Mouse (Mus musculus) WW6 (cell line): Measurements from ENCODE around the gene Agbl4.

ENCODE experiments used
- DNase-seq: peaks from one replicate; pipeline ENCODE4 v3.0.0-alpha.2; 2013; ENCODE audit warnings: low read depth, low spot score

The Agbl4 gene

DNA sequence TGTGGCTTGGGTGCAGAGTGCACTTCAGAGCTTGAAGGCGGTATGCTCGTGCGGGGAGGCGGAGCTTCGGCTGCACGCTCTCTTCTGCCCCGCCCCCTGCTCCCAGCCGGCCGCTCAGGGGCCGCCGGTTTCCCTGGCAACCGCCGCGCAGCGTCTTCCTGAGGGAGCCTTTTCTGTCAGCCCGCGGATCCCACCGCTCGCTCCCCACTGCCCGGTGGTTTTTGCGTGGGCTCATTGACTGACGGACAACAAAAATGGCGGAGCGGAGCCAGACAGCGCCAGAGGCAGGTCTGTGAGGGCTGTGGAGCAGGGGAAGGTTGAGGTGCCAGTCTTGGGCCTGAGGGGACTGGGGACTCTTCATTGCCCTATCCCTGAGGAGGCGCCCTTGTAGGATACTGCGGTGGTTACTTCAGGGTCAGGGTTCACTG lies at the start of gene Agbl4:
Gene Agbl4 (plus strand): TSS at position 44 of the 428 bp plus-strand sequence.
- DNase-seq = peak; percentile 65

DNA sequence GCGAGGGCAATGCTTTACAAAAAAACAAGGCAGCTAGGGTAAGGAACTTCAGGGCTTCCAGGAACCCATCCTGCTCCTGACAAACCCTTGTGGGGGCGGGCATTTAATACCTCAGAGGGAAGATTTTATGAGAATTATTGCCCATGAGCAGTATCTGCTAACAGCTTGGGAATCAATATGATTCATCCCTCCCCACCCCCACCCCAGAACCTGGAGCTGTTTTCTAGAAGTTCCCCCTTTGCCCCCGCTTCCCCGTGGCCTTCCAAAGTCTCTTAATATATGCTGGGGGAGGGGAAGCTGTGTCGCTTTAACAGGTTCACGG lies 46.6 kb upstream of the Agbl4 start:
- no peak for DNase-seq

DNA sequence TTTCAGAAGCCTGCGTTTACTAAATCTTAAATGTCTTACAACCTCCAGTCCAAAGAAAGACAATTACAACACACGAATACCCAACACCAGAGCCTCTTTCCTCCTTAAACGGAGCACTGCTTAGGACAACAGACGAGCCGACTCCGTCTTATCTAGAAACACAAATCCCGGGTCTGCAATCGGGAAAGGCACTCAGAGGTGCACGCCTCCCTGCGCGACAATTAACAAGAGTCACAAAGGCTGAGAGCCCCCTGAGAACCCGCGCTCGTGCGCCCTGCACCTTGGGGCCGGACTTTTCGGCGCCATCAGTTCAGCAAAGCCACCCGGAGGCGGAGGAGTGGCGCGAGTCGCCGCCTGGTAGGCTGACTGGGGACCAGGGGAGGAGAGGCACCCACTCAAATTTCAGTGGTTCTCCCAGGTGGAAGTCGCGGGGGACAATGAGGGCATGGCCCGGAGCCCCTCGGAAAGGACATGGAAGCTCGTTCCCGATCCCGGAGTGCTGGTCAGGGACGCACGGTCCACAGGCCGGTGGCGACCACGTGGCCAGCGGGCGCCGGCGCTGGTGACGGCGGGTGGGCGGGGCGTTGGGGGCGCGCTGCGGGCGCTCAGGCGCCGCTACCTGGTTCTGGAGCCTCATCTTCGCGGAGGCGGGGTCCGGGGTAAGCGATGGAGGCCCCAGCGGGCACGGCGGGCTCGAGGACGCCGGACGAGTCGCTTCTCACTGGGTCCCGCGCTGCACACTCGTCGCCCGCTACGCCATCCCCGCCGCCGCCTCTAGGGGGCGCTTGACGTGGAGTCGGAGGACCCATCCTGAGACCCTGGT lies 46.1 kb upstream of the Agbl4 start, which contains the start of gene Elavl4:
Gene Elavl4 (minus strand): TSS at position 732 of the 823 bp plus-strand sequence.
- DNase-seq = peak; percentile 50

DNA sequence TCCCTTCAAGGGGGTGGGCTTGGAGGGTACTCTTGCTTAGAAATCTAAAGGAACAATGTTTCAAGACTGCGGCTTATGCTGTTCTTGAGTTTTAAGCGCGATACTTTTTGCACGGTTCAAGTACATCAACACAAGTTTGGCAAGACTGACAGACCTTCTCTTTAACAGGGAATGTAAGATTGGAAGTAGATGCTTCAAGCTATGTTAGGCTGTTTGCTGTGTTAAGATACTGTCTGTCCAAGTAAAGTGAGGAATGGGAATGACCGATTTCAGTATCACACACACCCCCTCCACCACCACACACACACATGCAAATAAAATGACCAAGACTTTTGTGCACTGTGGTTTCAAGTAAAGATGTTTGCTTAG lies 45.5 kb upstream of the Agbl4 start:
- no peak for DNase-seq

DNA sequence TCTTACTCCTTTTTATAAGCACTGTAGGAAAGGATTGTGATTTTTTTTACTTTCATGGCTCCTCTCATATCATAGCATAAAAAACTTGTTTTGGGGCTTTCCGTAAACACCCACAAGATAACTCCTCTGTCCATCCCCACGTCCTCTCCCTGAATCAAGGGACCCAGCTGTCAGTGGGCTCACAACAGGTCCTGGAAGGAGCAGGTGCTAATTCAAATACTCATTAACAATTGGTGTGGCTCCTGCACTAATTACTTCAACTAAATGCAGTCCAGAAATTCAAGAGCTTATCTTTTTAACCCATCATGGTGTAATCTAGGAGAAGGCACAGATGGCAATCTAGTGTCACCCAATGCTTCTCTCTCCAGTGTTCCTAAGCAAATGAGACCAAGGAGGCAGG lies 36.9 kb upstream of the Agbl4 start:
- DNase-seq = no peak

DNA sequence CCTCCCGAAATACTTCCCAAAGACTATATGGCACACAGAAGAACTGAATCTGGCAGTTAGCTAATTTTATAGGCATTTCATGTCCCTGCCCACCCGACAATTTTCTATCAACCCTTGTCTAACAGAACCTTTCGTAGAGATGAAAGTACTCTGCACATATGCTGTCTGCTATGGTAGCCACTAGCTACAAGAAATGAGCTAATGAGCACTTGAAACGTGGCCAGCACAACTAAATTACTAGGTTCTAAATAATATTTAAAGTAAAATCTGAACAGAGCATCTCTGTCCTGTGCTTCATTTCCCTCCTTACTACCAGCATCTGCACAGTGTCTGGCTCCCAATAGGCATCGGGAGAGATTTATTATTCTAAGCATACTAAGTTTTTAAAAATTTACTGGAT lies 1.2 kb upstream of the Agbl4 start:
- DNase-seq = no peak

DNA sequence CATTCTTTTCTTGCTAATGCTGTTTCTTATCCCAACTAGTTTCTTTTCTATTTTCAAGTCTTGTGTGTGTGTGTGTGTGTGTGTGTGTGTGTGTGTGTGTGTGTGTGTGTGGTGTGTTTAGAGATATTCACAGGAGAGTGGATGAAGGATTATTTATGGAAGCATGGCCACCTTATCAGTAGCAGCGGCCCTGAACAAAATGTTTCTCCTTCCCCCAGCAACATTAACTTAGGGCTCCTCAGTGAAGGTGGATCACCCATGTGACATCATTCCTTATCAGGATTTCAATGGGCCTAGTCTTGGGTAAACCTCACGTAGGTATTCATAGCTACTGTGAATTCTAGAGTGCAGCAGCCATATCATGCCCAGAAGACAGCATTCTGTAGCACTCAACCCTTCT lies 22.8 kb downstream of the Agbl4 start:
- DNase-seq = no peak

DNA sequence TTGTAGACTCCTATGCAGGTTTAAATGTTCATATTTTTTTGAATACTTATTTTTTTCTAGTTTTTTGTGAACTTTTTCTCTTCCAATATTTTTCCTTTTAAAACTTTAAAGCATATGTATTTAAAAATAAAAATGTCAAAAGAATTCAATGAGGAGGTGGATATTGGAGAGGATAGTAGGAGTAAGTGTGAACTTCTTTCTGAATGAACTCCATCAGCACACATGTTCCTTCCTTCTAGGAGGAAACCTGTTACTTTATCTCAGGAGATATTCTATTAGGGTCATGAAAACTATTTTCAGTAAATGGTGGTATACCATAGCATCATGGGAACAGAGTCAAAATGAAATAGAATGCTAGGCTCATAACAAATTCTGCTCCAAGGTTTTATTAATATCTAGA lies 30.2 kb downstream of the Agbl4 start:
- no peak for DNase-seq

DNA sequence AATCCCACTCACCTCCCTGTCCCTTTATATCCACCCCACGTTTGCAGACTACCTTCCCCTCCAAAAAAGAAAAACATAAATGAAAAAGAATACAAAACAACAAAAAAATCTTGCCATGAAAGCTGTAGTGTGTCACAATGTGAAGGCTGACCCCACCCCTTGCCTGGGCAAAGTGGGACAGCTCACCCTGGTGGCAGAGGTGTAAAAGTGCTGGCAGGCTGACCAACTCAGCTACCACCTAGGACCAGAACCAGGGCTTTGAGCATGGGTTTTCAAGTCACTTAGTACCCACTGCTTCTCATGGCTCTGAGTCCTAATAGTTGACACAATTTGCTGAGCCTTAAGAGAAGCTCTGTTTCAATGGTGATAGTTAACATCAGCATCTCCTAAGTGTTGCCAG lies 96.9 kb downstream of the Agbl4 start:
- no peak for DNase-seq

DNA sequence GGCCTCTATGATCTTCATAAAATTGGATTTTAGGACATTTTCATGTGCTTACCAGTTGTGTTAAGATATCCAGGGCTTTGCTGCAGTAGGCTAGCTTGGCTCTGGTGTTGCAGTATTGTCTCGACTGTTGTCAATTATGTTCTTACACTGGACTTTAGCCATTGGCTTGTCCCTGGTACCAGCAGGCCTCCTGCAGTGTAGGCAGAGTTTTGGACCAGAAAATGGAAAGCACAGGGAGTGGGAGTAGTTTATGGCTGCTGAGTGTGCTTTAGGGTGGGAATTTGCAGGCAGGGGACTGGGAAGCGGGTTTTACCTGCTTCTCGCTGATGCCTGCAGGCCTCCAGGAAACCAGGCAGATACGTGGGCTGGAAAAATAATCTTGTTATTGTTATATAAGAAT lies 132.3 kb downstream of the Agbl4 start:
- DNase-seq = no peak

DNA sequence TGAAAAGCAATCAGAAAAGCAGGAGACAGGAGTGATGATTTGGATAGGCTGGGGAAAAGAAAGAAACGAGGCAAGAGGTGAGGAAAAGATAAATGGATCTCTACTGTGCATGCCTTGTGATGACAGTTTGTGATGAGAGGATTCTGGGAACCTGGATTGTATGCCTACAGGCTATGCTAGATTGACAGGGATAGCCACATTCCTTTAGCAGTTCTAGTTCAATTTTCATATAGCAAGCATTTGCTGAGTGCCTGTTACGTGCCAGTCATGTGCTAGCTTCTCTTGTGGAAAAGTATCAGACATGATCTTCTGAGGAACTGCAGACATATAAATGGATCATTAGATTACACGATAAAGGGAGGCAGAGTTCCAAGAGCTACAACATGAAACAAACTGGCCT lies 151.8 kb downstream of the Agbl4 start:
- no peak for DNase-seq

DNA sequence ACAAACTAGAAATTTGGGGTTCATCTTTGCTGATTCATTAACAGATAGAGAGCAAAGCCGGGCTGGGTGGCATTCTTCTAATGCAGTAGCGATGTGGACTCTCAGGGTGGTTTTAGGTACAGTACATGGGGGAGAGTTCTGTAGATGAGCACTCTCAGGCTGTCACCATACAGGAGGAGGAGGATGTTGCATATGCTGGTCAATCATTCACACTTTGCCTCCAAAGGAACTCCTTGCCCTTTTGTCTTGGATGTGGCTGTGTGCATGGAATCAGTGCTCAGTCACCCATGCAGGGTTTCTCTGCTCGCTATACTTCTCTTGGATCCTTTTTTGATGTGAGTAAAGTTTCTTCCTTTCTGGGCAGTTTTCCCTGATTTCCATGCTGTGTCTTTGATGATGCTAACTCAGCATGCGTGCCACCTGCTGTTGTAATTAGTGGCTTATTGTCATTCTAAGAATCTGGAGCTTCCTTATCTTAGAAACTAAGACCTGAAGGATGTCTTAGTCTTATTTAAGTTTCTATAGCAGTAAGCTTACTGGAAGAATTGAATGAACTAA lies 200.3 kb downstream of the Agbl4 start:
- DNase-seq = peak; percentile 4

DNA sequence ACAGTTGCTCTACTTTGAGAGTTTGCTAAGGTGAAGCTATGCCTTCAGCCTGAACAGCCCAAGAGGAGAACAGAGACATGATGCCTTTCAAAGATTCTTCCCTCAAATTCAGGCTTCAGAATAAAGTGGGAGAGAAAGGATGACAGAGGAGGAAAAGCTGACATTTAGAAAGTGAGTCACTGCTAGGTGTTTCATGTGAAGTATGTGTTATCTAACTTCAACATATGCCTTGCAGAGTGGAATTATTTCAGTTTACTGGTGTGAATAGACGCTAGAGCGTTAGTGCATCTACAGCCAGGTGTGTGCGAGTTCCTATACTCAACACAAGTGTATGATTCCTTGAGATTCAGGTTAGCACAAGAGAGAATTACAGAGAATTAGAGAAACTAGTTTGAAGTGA lies 244.0 kb downstream of the Agbl4 start:
- DNase-seq = no peak

DNA sequence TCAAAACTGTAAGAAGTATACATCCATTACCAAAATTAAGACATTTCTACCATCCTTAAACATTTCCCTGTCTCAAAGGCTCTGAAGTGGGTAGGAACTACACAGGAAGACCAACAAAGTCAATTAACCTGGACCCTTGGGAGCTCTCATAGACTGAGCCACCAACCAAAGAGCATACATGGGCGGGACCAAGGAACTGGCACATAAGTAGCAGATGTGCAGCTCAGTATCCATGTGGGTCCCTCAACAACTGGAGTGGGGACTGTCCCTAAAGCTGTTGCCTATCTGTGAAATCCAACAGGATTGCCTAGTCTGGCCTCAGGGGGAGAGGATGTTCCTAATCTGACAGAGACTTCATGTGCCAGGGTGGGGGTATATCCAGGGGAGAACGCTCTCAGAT lies 265.5 kb downstream of the Agbl4 start:
- no peak for DNase-seq

DNA sequence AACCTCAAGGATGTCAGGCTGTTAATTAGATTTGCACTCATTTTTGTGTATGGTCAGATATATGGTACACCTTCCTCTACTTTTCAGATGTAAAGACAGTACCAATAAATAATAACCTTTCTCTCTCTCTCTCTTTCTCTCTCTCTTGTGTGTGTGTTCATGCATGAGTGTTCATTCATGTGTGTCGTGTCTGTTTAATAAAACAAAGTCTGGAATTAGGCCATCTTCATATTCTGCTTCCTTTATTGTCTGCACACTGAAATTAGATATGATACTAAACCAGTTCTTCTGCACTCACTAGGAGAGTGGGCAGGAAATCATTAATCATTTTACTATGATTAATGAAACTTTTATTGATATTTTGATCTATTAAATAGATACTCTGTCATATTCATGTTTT lies 276.7 kb downstream of the Agbl4 start:
- DNase-seq = no peak

DNA sequence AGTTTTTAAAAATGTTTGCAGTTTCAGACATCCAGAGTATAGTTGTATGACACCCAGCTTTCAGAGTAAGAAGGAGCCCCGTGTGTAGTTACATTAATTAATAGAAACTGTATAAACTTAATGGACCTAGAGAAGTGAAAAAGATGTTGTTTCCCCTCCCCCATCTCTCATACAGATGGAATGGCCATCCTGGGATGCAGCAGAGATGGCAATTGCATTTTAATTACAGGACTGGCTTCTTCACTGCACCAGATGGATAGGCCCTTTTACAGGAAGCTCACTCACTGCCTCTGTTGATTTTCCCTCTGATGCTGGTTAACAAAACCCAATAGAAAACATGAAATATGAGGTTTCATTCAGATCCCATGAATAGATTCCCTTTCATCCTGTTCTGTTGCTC lies 337.7 kb downstream of the Agbl4 start:
- DNase-seq = no peak

DNA sequence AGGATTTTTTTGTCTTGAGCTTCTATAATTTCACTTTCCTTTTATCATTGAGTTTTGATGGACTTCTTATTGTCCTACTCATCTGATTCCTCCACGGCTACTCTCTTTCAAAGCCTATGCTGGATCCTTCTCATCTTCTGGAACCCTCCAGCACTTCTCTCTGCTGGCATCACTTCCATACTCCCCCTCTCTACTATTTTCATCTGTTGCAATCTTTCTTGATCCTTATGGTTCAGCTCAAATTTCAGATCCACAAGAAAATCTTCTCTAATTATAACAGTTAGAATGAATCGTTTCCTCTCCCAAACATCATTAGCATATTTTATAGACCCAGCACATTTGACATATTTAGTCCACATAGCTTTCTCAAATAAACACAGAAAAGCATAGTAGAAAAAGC lies 360.5 kb downstream of the Agbl4 start:
- no peak for DNase-seq

DNA sequence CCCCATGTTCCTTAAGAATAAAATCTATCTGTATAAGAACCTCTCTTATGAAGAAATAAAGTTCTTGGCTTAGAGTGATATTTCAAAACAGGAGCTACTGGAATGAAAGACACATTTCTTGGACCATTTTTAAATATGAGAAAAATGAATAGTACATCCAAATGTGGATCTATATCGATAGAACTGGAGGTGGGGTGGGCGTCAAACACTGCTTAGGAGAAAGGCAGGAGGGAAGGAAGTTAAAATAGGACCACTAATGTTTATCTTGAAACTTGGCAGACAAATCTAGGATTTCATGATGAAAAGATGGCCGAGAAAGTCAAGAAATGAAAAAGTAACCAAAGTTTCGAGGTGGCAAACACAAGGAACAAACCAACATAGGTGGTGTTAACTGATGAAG lies 391.1 kb downstream of the Agbl4 start:
- DNase-seq = no peak

DNA sequence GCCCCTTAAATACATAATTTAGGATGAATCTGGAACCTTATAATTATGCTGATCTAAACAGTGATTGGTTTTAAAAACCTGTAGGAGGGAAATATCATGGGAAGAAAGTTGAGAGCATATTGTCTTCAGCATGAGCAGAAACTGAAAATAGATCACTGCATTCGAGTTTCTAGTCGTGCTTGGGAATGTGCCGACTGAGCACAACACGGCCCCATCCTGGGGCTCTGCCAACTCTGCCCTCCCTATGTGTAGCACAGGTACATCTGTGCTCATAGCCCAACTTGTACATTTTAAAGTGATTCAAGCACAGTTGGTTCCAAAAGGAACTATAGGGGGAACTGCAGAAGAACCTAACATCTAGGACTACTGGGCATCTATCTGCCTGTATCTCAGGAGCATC lies 402.4 kb downstream of the Agbl4 start:
- no peak for DNase-seq

DNA sequence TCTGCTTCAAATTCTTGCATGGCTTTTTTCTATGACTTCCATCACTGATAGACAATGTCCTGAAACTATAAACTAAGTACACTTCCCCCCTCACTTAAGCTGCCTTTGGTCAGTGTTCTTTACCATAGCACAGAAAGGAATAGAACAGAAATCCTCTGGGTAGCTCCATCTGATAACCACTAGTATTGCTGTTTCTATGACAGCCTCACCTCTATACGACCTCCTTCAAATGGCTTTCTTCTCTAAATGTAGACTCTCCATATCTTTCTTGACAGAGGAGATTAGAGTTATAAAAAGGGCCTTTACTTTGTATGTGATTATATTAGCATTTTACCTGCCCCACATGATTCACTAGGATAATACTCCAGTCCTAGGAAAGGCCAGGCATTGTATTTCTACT lies 413.5 kb downstream of the Agbl4 start:
- DNase-seq = no peak

DNA sequence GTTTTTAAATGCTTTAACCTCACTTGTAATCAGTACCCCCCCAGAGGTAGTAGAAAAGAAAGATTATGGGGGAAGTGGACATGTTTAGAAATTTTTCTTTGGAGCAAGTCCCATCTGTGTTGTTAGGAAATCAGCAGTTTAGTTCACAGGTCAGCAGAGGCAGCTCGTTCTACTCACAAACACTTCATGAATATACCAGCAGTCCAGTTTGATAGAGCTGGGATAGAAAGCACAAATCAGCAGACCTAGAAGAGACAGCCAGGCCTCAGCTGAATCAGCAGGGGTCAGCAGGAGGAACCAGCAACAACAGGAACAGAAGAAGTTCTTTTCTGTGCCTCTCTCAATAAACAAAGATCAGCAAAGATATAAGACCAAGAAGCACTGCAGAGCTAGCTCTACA lies 435.3 kb downstream of the Agbl4 start:
- no peak for DNase-seq

DNA sequence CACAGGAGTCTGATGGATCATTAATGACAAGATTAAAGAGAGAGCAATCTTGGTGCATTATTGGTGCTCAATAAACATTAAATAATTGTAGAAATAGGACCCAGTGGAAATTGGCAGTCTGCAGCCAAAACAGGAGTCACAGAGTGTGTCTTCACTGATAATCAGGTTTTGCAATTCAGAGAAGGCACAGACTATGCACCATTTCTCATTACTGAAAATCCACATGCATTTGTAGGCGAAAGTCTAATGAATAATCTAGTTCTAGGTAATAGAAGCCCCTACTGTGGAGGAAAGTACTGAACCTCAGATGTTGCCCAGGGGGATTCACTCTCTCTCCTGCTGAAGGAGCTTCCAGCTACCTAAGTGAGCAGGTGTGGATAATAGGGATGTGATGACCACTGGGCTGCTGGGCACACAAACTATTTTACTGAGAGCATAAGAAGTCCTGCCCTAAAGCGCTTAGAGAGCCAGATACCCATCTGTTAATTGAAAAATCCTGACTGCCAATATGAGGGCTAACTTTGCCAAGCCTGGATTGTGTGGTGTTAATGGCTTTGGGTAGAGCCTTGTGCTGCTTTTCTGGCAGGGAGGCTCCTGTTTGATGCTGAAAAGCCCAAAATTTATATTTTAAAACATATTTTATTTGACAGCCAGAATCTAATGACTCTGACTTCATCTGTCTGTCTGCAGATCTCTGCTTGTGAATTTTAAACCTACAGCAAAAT lies 482.4 kb downstream of the Agbl4 start:
- DNase-seq = no peak

DNA sequence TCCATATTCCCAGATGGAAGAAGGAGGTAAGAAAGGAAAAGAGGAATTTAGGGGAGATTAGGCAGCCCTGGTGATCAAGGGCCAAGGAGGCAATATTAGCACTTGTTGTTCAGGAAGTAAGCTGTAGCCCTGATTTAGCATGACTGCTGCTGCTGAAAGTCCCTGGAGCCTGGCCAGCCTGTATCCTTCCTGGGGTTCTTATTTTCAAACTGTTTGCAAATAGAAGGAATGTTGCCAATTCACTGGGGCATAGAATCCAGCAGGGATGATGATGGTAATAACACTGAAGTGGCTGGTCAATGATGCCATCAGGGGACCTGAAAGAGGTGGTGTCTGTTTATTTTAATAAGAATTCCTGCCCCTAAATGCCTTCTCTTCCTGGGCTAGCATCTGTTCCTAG lies 518.6 kb downstream of the Agbl4 start:
- no peak for DNase-seq
